Mouse (Mus musculus) liver, embryonic 14.5 days (tissue): ENCODE data around the gene Ubr2. TPM values are rescaled to one million over a fixed set of nuclear protein-coding genes. Genes with fewer than 3 reads are reported as not detected.

ENCODE experiments used
- ATAC-seq: fragments of 200-750 bp; cut with Nextera tagmentation; 2 replicates; pipeline ENCODE4 v1.8.0; 2017; ENCODE audit warnings: moderate number of reproducible peaks, mild to moderate bottlenecking, moderate library complexity; ENCODE audit not compliant: insufficient read depth
- DNase-seq, 3 experiments: peaks; one replicate each; pipeline ENCODE4 v3.0.0-alpha.2; 2012 to 2013; ENCODE audit warnings: low read depth in 3 of 3, low spot score in 3 of 3
- H3K27ac ChIP-seq: fragments of 300-500 bp; sonication (generic); 2 replicates; pipeline ENCODE4 v1.5.1; 2014; ENCODE audit warnings: moderate library complexity, mild to moderate bottlenecking, control low read depth, inconsistent platforms
- H3K27me3 ChIP-seq: fragments of 300-500 bp; sonication (generic); 2 replicates; pipeline ENCODE4 v1.6.1; 2014; ENCODE audit warnings: mild to moderate bottlenecking, low read length, moderate library complexity; ENCODE audit not compliant: control insufficient read depth, insufficient read depth
- H3K36me3 ChIP-seq: fragments of 300-500 bp; sonication (generic); replicated peaks from 2 replicates; pipeline ENCODE4 v1.6.1; 2014; ENCODE audit warnings: low read depth; ENCODE audit not compliant: control insufficient read depth, insufficient read depth
- H3K4me1 ChIP-seq, 2 experiments: fragments of 200-500 bp in 1 of 2; fragments of 300-500 bp in 1 of 2; sonication (generic) in 1 of 2; replicated peaks; 2 replicates each; pipeline ENCODE4 v1.6.1; 2012 to 2014; ENCODE audit warnings: antibody characterized with exemption in 1 of 2, inconsistent platforms in 1 of 2, low read length in 1 of 2; ENCODE audit not compliant: control insufficient read depth in 2 of 2, insufficient read depth in 2 of 2
- H3K4me2 ChIP-seq: fragments of 300-500 bp; sonication (generic); 2 replicates; pipeline ENCODE4 v1.6.1; 2014; ENCODE audit warnings: low read depth, mild to moderate bottlenecking, control low read depth, moderate library complexity
- H3K4me3 ChIP-seq, 2 experiments: fragments of 200-500 bp in 1 of 2; fragments of 300-500 bp in 1 of 2; sonication (generic) in 1 of 2; 2 replicates each; pipeline ENCODE4 v1.5.1; 2012 to 2014; ENCODE audit warnings: low read depth in 2 of 2, low read length in 2 of 2, mild to moderate bottlenecking in 2 of 2, control low read depth in 1 of 2, inconsistent platforms in 1 of 2, moderate library complexity in 1 of 2; ENCODE audit not compliant: insufficient read depth in 1 of 2
- H3K9ac ChIP-seq: fragments of 300-500 bp; sonication (generic); replicated peaks from 2 replicates; pipeline ENCODE4 v1.6.1; 2014; ENCODE audit warnings: mild to moderate bottlenecking, control low read depth, moderate library complexity
- H3K9me3 ChIP-seq: fragments of 300-500 bp; sonication (generic); 2 replicates; pipeline ENCODE4 v1.6.1; 2016; ENCODE audit warnings: low read length, mixed read lengths; ENCODE audit not compliant: control insufficient read depth
- CTCF ChIP-seq: IDR thresholded peaks from 2 replicates; pipeline ENCODE4 v1.5.1; 2016; ENCODE audit warnings: antibody characterized with exemption, low read depth, control low read depth
- EP300 ChIP-seq: IDR thresholded peaks from 2 replicates; pipeline ENCODE4 v1.6.1; 2016; ENCODE audit warnings: antibody characterized with exemption, low read depth
- WGBS: fragments of 180-500 bp; shearing (Covaris S2); extraction: QIAGEN DNeasy Blood & Tissue Kit; methylation state at CpG from one replicate; pipeline ENCODE4 v1.1.7; 2014; ENCODE audit not compliant: insufficient replicate concordance; 5-methylcytosine and 5-hydroxymethylcytosine counted together
- polyA plus RNA-seq, 2 experiments: library from polyadenylated mRNA; depleted of rRNA in 1 of 2; stranded (reverse) in 1 of 2; unstranded in 1 of 2; fragments of >200 nt; fragmentation: Nextera tagmentation in 1 of 2; extraction: Ambion mirVana in 1 of 2; gene quantifications; 2 replicates each; pipeline versions ENCODE4 v1.2.1 to v1.2.3; 2012 to 2014

The Ubr2 gene
- polyA plus RNA-seq, 2 experiments, result 7.3 to 9.7 TPM

DNA sequence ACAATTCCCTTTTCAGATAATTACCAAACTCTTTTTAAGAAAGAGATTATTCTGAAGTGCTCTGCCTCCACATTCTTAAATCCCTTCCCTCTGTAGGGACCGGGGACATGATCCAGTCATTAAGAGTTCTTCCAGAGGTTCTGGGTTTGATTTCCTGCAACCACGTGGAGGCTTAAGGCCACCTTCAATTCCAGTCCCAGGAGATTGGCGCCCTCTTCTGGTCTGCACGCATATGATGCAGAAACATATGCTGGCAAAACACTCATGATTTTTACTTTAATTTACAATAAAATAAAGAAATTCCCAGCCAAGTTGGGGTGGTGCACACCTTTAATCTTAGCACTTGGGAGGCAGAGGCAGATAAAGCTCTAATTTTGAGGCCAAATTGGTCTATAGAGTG, 23.3 kb upstream of the Ubr2 start:
- no peaks in the 10 kb centered on the region for H3K27me3 ChIP-seq
- H3K27ac ChIP-seq, result no peak overlapping the region
- TF ChIP-seq CTCF (peak; percentile 81), EP300 (no peak)
- H3K9ac ChIP-seq, result no peak overlapping the region
- DNase-seq (peak in 1 of 3 experiments; percentile 31), ATAC-seq (no peak)
- no peaks in the 10 kb centered on the region for H3K4me1 ChIP-seq
- no peaks in the 10 kb centered on the region for H3K9me3 ChIP-seq
- no peak overlapping the region for H3K4me2 ChIP-seq
- WGBS, result 4% methylated on average over 4 of the region's 4 CpGs
- no peak overlapping the region for H3K4me3 ChIP-seq
- no peaks in the 10 kb centered on the region for H3K36me3 ChIP-seq

DNA sequence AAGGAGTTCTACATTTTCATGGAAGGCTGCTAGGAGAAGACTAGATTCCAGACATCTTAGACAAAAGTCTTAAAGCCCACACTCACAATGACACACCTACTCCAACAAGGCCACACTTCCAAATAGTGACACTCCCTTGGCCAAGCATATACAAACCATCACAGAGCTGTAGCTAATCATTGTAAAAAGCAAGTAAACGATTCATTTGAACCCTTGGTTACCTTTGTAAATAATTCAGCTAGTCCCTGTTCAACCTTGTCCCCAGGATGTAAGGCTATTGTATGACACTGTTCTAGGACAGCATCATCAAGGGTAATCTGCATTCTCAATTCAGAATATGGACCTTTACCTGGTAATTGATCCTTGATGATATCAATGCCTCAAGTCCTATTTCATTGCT, 14.4 kb upstream of the Ubr2 start:
- DNase-seq (no peak), ATAC-seq (no peak)
- Histone ChIP-seq H3K27ac (no peak overlapping the region), H3K27me3 (no peaks in the 10 kb centered on the region), H3K4me2 (no peak overlapping the region), H3K4me1 (no peaks in the 10 kb centered on the region), H3K36me3 (no peaks in the 10 kb centered on the region), H3K9ac (no peak overlapping the region), H3K4me3 (no peak overlapping the region), H3K9me3 (no peaks in the 10 kb centered on the region)
- WGBS, result 50% methylated on average over 1 of the region's 1 CpGs
- no peak for TF ChIP-seq EP300
- TF ChIP-seq CTCF, result no peak

DNA sequence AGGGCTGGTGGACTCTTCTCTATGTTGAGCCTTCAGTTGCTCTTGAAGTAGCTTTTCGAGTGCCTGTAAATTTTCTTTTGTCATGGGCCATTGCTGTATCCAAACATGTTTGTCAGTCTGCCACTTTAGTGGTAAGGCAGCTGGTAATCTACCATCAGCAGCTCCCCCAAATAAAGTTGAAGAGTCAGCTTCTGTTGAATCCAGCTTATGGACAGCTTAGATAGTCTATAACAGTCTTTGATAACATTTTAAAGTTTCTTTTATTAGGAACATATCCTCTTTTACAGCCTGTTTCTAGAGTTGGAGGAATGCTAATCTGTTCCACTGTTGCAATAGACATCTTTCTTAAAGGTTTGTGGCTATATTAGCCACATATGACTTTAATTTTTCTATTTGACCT, 13.0 kb upstream of the Ubr2 start:
- H3K36me3 ChIP-seq, result no peaks in the 10 kb centered on the region
- whole genome bisulfite sequencing, result 34% methylated on average over 1 of the region's 1 CpGs
- H3K4me3 ChIP-seq, result no peak overlapping the region
- H3K27ac ChIP-seq, result no peak overlapping the region
- H3K27me3 ChIP-seq, result no peaks in the 10 kb centered on the region
- ATAC-seq (no peak), DNase-seq (no peak)
- H3K9me3 ChIP-seq, result no peaks in the 10 kb centered on the region
- no peak overlapping the region for H3K9ac ChIP-seq
- no peaks in the 10 kb centered on the region for H3K4me1 ChIP-seq
- no peak overlapping the region for H3K4me2 ChIP-seq
- TF ChIP-seq EP300 (no peak), CTCF (no peak)

DNA sequence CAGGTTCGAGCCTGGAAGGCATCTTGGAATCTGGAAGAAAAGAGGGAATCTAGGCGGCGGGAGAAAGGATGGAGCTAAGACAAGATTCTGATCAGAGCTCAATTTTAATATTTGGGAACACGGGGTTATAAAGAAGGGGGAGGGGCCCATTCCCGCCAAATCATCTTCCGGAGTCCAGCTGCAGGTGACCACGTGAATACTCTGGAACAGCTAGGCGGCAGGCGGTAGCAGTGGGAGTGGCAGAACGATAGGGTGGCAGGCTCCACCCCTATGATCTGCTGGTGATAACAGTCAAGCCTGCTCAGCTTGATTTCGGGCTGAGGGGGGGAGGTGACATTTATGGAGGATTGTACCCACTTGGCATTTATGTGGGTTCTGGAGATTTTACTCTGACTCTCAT, 2.5 kb upstream of the Ubr2 start:
- no peak overlapping the region for H3K4me3 ChIP-seq
- H3K9ac ChIP-seq, result no peak overlapping the region
- no peak overlapping the region for H3K4me2 ChIP-seq
- TF ChIP-seq EP300 (no peak), CTCF (no peak)
- WGBS, result 43% methylated on average over 11 of the region's 11 CpGs
- no peaks in the 10 kb centered on the region; the same call in none of the 2 replicates for H3K27me3 ChIP-seq
- DNase-seq (no peak), ATAC-seq (no peak)
- H3K27ac ChIP-seq, result no peak overlapping the region
- H3K4me1 ChIP-seq, result peaks cover 2 to 9% of the 10 kb centered on the region in 2 experiments; a peak in 3 of 4 replicates
- H3K9me3 ChIP-seq, result no peaks in the 10 kb centered on the region
- no peaks in the 10 kb centered on the region for H3K36me3 ChIP-seq

DNA sequence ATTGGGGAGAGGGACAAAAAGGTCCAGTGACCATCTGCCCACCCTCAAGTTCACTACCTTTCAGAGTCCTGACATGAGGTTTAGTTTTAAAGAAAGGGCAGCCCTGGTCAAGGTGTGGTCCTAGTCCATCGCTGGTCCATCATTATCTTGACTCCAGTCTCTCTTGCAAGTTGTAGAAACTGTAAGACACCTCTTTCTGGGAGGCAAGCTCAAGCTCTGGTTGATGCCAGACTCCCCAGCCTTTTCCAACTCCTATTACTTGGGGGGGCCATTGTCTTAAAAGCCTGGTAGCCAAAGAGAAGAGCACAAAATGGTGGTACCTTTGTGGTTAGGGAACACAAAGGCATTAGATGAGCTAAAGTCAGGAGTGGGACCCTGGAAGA, 1.3 kb upstream of the Ubr2 start:
- no peak overlapping the region for H3K9ac ChIP-seq
- H3K4me2 ChIP-seq, result peak overlapping the region; percentile 82; the same call in 1 of the 2 replicates
- H3K4me1 ChIP-seq, result peaks cover 2 to 9% of the 10 kb centered on the region in 2 experiments; a peak in 3 of 4 replicates
- H3K36me3 ChIP-seq, result peaks cover 3% of the 10 kb centered on the region
- H3K9me3 ChIP-seq, result no peaks in the 10 kb centered on the region
- TF ChIP-seq CTCF (no peak), EP300 (no peak)
- ATAC-seq (no peak), DNase-seq (no peak)
- WGBS, result 68% methylated on average over 1 of the region's 1 CpGs
- H3K27me3 ChIP-seq, result no peaks in the 10 kb centered on the region; the same call in none of the 2 replicates
- H3K27ac ChIP-seq, result no peak overlapping the region
- no peak overlapping the region for H3K4me3 ChIP-seq
